Mouse (Mus musculus): ENCODE measurements around the gene Cant1.

Gene Cant1

GRCm38 (mm10) chr11:118418834-118419504, at the start of gene Cant1:
Cant1 (minus strand) TSS chr11:118419086.
- DNase-seq (ENCODE audit: low spot score), result peak; percentile 99

GRCm38 (mm10) chr11:118467441-118468035, 48.7 kb upstream of the Cant1 start:
- no peak for DNase-seq (ENCODE audit: low spot score)

DNA sequence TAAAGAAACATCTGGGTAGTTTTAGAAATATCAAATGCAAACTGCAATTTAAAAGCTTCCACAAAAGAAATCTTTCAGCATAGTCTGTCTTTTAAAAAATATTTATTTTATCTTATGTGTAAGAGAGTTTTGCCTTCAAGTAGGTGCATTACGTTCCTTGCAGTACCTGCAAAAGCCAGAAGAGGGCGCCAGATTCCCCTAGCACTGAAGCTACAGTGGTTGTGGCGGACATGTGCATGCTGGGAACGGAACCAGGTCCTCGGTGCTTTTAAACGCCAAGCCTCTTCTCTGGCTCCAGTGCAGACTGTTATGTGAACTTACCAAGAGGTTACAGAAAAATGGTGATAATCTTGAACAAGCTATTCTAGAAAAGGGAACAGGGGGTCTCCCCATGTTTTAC, 41.4 kb upstream of the Cant1 start:
- peak; percentile 48 for DNase-seq (ENCODE audit: low spot score)

GRCm38 (mm10) chr11:118459536-118459935, 40.6 kb upstream of the Cant1 start:
- DNase-seq (ENCODE audit: low spot score), result no peak

DNA sequence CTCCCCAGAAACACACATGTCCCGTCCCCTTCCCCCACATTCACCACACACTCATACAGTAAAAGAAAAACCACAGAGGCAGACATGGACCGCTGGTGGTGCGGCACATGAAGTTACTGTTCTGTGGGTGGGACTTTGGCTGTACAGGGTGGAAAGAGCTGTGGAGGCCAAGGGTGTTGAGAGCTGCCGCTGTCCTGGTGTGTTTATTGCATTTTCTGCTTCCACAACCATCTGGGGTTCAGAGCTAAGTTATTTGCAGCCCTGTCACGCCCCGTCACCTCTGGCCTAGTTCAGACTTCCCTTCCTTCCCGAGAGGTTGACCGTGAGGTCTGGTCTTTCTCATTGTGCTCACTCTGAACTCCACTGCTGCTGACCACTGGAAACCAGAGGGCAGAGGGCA, 40.2 kb upstream of the Cant1 start:
- DNase-seq (ENCODE audit: low spot score), result no peak

DNA sequence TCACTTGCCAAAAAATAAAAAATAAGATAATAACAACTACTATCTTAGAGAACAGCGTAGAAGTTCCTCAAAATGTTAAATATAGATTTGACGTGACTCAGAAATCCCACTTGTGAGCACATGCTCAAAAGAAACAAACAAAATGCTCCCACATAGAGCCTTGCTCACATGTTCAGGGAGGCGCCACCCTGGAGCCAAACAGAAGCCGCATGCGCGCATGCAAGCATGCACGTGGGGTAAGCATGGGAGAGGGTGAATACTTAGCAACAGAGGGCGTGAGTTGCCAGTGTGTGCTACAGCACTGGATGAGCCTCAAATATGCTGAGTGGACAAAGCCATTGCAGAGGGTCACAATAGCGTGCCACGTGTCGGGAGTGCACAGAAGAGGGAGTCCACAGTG, 38.1 kb upstream of the Cant1 start:
- DNase-seq (ENCODE audit: low spot score), result no peak

- DNase-seq (ENCODE audit: low spot score), result no peak
Observed at GRCm38 (mm10) chr11:118455788-118456187, 36.9 kb upstream of the Cant1 start.

DNA sequence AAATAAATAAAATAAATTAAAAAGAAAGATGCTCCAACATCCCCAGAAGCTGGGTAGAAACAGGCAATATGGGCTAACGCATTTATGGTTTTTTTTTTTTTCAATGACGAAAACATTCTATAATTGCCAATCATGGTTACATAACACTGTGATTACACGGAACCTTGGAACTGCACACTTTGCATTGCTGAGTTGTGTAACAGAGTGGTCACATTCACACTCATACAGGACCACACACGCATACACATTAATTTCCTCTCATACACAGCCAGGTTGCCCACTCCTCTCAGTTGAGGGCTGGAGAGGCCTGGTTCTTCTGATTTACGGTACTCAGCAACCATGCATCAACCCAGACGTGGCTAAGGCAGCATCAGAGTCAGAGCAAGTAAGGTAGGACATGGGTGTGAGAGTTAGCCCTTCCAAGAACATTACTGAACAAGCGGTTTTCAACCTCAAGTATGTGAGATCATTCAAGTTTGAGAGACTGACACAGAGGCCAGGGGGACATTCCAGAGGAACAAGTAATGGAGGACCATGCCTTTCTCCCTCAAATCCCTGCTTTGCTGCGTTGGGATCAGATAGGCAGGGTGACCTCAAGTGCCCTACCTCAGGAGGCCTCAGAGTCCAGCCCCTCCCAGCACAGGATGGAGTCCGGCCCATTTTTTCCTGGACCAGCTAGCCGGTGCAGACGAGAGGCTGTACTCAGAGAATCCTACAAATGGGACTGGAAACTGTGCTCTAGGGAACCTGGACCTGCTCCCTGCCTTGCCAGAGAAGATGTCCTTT, 35.2 kb upstream of the Cant1 start:
- no peak for DNase-seq (ENCODE audit: low spot score)

DNA sequence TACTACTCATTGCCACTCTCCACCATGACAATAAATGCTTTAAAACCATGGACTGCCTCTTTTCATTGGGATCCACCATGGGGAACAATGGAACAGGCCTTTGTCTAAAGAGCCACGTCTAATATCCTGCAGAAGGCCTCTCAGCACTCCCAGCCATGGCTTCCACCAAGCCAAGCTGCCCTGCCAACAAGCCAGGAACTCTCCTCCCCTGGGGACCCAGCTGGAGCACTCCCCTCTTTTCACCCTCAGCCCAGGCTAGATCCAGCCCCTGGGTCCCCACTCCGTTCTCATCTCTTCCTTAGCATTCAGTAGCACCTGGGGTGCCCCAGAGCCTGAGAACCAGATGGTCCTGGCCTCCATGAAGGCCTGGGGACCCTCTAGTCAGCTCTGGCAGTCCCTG, 34.1 kb upstream of the Cant1 start:
- no peak for DNase-seq (ENCODE audit: low spot score)

- no peak for DNase-seq (ENCODE audit: low spot score)
Observed at GRCm38 (mm10) chr11:118451211-118451610, 32.3 kb upstream of the Cant1 start.

DNA sequence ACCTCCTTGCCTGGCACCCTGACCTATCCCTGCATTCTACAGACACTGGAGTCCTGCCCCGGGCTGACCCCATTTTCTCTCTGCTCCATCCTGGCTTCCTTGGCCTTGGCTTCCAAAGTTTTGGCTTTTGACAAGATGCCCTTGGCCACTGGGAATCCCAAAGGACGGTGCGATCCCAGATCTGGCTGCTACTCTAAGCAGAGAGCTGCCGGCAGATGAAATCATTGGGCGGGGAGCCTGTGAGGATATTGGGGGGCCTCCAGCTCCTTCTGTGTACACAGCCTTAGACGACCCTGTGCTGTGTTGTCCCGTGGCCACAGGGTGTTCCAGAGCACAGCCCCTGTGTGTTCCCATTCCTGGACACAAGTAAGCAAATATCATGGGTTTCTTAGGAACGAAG, 29.5 kb upstream of the Cant1 start:
- DNase-seq (ENCODE audit: low spot score), result peak; percentile 32

DNA sequence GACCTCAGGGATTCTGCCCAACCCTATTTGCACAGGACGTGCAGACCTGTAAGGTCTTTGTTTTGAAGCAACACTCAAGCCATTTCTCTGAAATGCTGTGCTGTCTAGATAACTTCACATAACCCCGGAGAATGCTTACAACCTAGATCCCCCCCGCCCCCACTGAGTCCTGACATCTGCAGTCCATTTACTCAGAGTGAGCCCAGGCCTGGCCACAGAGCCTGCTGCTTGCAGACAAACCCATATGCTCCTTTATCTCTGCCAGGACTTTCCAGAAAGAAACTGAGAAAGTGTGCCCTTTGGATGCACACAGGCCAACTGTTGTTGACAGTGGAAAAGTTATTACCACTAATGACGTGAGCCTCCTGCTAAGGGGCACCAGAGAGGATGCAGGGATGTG, 28.5 kb upstream of the Cant1 start:
- DNase-seq (ENCODE audit: low spot score), result no peak

GRCm38 (mm10) chr11:118445843-118446242, 27.0 kb upstream of the Cant1 start:
- no peak for DNase-seq (ENCODE audit: low spot score)

GRCm38 (mm10) chr11:118443201-118443970, 24.5 kb upstream of the Cant1 start:
- DNase-seq (ENCODE audit: low spot score), result peak; percentile 49

- no peak for DNase-seq (ENCODE audit: low spot score)
Observed at GRCm38 (mm10) chr11:118442691-118443090, 23.8 kb upstream of the Cant1 start.

- DNase-seq (ENCODE audit: low spot score), result no peak
Observed at GRCm38 (mm10) chr11:118438665-118439414, 20.0 kb upstream of the Cant1 start.

DNA sequence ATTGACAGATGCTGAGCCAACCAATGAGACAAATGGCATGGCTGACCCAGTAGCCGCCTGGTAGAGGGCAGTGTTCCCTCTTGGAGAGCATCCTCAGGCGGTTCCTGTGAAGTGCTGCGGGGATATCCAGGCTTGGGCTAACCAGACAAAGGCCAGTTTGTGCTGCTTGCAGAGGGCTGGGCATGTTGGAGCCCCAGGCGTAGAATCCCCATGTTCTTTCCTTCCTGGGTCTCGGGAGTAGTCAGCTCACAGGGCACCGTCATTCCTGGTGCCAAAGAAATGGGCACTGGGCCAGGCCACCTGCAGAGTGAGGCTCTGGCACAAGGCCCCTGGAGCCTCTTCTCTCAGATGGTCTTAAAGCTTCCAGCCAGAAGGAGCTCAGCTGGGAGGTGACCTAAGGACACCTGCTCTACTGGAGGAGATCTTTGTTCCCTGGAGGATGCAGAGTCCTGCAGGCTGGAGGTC, 17.6 kb upstream of the Cant1 start:
- no peak for DNase-seq (ENCODE audit: low spot score)

DNA sequence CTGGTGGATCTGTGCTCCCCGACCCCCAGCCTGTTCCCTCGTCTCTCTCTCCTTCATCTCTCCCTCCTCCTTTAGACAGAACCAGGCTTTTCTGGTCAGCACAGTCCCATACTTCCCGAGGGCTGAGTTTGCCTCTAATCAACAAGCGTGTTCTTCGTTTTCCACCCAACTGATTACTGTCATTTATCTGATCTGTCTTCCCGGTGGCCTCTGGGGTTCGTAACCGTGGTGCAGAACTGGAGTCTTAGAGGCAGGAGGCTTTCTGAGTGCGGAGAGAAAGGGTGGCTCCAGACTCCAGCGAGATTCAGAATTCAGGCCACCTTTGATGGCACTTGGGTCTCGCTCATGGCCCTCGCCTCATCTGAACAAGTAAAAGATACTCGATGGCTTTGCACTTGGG, 15.2 kb upstream of the Cant1 start:
- DNase-seq (ENCODE audit: low spot score), result no peak

- no peak for DNase-seq (ENCODE audit: low spot score)
Observed at GRCm38 (mm10) chr11:118433398-118433868, 14.5 kb upstream of the Cant1 start.

DNA sequence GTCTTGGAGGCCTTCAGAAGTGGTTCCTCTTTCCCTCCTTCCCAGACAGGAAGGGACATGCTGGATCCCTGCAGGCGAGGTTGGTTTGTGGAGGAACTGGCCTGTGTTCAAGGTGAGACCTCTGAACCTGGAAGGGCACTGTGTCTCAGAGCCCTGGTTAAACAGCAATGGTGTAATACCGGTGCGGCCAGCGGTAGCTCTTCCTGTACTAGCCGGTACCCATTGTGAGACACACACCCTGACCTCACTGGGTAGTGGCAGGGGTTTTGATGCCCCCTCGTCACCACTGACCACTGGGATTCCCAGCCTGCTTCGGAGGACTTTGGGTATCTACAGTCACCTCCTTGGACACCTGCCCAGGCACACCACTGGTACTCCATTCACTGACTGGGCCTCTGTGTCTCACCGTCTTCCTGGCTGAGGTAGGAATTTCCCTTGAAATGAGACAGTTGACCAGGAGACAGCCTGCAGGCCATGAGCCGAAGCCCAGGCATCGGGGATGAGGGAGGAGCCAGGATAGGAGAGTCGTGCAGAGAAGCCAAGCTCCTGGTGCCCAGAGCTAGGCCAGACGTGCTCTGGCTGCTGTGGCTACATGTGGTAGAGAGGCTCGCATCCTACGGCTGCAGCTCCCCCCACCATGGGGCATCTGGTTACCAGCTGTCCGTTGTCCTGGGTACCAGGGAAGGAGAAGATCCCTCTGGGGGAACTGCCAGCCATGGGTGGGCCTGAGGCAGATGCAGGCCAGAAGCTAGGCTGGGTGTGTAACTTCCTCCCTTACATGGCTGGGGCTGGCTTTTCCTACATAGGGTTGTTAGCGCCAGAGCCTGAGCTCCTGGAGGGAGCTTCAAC, 12.4 kb upstream of the Cant1 start:
- no peak for DNase-seq (ENCODE audit: low spot score)

Measured in testis, postnatal 14 days (tissue).